Mouse (Mus musculus) mature B cell (primary cell): ENCODE measurements around the gene Actr5.

Source experiments
- in situ Hi-C: fragments of 300-500 bp; cut with MboI; formaldehyde crosslinking; loops from 2 replicates; pipeline ENCODE4 v1.14.3; 2019

Actr5 gene

GRCm38 (mm10) chr2:158613541-158614417 is 10.9 kb upstream of the Actr5 start:
- in situ Hi-C loops, result no loop called here

GRCm38 (mm10) chr2:158614418-158614955 is 10.2 kb upstream of the Actr5 start:
- in situ Hi-C loops, result no loop called here

- in situ Hi-C loops, result no loop called here
These were observed 9.5 kb upstream of the Actr5 start for GRCm38 (mm10) chr2:158615161-158615680.

DNA sequence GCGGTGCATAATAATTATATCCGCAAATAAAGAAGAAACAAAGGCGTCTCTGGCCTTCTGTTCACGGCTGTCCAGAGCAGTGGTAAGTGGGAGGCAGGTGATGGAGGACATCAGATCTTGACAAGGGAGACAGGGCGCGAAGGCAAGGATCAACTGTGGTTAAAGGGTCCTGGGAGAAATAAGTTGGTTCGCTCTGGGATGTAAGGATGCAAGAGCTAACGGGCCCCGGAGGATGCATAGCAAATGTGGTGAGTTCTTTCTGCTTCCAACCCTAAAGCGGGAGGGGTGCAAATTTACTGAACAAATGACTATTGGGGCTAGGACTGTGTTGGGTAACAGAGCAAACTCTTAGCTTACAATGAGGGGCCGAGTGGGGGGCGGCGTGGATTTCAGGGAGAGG is 9.0 kb upstream of the Actr5 start:
- in situ Hi-C loops, result no loop called here

GRCm38 (mm10) chr2:158616296-158616695 is 8.4 kb upstream of the Actr5 start:
- in situ Hi-C loops, result no loop called here

DNA sequence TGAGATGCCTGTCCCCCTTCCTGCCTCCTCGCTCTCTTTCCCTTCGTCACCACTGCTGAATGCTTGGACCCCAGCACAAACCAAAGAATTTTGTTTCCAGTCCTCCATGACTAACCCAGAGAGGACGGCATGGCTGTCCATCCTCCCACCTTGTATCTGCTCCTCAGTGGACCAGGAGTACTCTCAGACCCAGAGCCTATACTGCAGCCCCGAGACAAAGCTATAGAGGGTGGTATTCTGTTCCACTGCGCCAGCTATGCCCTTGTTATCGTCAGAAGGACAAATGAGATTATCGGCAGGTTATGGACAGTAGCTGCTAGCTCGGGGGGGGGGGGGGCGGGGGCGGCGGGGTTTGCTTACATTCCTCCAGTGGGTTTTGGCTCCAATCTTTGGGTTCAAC is 7.9 kb upstream of the Actr5 start:
- in situ Hi-C loops, result no loop called here

DNA sequence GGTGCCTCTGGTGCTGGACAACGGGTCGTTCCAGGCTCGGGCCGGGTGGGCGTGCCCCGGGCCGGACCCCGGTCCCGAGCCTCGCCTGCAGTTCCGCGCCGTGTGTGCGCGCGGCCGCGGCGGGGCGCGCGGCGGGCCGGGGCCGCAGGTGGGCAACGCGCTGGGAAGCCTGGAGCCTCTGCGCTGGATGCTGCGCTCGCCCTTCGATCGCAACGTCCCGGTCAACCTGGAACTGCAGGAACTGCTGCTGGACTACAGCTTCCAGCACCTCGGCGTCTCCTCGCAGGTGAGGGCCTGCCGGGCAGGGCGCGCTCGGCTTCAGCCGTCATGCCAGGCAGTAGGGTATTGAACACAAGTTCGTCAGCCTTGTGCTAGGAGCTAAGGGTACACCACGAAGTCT is 543 bp downstream of the Actr5 start:
- in situ Hi-C loops, result no loop called here

DNA sequence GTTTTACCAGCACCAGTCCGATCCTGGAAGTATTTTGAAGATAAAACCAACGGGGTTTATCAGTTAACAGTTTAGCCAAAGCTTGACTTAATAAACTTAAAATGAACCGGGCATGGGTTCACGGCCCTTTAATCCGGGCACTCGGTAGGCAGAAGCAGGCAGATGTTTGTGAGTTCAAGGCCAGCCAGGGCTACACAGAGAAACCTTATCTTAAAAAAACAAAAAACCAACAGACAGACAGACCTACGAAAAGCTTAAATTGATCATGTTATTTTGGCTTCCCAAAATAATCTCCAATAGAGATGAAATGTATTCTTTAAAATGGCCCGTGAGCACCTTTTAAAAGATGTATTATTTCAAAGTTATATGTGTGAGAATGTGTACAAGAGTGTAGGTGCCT is 1.0 kb downstream of the Actr5 start:
- in situ Hi-C loops, result no loop called here

- in situ Hi-C loops, result no loop called here
These were observed 4.2 kb downstream of the Actr5 start for GRCm38 (mm10) chr2:158628858-158629257.

DNA sequence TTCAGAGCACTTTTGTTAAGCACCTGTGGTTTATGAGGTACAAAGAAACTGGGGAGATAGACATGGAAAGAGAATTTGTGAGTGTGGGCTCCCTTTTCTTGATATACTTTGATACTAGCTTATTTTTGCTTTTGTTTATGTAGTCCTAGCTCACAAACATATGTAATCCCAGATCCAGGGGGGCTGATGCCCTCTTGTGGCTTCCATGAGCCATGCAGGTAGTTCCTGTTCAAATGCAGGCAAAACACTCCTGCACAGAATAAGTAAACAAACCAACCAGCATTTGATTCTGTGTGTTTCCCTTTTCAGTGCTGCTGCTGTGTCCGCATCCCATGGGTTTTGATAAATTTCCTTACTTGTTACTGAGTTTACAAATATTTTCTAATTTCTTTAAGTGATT is 4.7 kb downstream of the Actr5 start:
- in situ Hi-C loops, result no loop called here

- in situ Hi-C loops, result loop anchor here (10.0 kb wide), 1 partner anchor 87 kb away; no protein-coding TSS in a partner anchor
These were observed 7.2 kb downstream of the Actr5 start for GRCm38 (mm10) chr2:158631873-158632272.

GRCm38 (mm10) chr2:158641869-158642268 is 17.2 kb downstream of the Actr5 start:
- in situ Hi-C loops, result no loop called here

GRCm38 (mm10) chr2:158642587-158642986 is 17.9 kb downstream of the Actr5 start:
- in situ Hi-C loops, result no loop called here

DNA sequence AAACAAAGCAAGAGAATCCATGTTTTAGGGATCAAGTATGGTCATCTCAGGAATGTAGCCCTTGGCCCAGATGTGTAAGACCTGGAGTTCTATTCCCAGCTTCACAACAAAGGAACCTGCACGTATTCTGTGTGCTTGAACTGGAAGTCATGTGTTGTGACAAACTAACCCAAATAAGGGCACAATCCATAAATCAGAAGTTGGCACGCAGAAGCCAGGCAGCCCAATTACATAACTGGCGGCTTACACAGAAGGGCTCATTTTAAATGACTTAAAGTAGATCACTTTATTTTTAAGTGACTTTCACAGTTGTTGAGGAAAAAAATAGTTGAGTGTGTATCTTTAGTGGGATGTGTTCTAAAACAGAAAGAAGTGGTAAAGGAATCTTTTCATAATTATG is 19.1 kb downstream of the Actr5 start:
- in situ Hi-C loops, result no loop called here

DNA sequence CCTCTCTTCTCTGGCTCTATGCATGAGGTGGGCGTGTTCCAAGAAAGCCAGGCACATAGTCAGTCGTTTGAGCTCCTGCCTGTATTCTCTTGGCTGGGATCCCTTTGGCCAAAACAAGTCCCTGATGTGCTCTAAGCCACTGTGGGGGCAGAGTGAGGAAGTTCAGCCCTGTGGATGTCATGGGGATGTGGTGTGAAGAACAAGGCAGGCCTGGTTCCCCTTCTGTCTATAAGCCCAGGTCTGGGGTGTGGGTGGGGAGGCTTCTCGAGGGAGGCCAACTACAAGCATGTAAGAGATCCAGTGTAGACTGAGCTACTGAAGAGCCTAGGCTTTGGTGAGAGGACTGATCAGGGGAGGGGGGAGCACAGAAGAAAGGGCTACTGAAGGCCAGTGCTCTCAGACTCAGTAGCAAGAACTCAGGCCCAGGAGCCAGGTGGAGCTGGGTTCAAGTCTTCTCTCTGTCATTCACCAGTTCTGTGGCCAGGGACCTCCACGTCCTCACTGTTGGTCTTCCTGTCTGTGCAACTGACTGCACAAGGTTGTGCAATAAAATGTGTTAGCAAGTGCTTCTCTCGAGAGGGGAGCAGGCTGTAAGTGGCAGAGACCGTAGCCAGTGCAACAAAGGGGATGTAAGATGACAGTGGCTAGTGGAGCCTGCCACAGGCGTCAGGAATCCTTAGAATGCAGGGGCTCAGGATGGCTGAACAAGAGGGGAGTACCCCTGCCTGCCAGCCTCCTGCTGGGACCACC is 26.6 kb downstream of the Actr5 start:
- in situ Hi-C loops, result loop anchor here (5.0 kb wide), 1 partner anchor 104 kb away; no protein-coding TSS in a partner anchor

DNA sequence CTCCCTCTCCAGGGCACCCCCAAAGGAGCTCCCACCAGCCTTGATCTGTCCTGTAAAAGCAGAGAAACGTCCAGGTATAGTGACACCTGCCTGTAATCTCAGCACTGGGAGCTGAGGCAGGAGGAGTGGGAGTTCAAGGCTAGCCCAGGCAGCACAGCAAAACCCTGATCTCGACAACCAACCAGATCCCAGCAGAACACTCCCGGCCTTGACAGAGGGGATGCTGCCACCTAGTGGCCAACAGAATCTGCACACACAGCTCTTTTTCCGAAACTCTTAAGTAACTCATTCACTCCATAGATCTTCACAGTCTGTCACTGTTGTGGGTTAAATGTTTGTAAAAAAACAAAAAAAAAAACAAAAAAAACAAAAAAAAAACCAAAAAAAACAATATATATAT is 28.3 kb downstream of the Actr5 start:
- in situ Hi-C loops, result loop anchor here (5.0 kb wide), 1 partner anchor 106 kb away; no protein-coding TSS in a partner anchor

- in situ Hi-C loops, result loop anchor here (5.0 kb wide), 1 partner anchor 107 kb away; no protein-coding TSS in a partner anchor
These were observed 30.0 kb downstream of the Actr5 start for GRCm38 (mm10) chr2:158654717-158655116.

DNA sequence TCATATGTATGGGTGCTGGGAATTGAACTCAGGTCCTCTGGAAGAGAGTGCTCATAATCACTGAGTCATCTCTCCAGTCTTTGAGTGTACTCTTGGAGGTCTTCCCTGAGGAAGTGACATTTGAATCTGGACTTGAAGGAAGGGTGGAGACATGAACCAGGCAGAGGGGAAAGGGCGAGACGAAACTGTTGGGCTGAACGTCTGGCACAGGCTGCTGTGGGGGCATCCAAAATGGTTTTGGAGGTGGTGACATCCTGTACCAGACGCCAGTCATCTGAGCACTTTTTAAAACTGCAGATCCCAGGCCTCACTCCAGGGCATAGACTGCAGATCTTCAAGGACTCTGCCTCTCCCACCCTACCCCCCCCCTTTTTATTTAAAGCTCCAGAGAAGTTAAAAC is 31.1 kb downstream of the Actr5 start:
- in situ Hi-C loops, result no loop called here

DNA sequence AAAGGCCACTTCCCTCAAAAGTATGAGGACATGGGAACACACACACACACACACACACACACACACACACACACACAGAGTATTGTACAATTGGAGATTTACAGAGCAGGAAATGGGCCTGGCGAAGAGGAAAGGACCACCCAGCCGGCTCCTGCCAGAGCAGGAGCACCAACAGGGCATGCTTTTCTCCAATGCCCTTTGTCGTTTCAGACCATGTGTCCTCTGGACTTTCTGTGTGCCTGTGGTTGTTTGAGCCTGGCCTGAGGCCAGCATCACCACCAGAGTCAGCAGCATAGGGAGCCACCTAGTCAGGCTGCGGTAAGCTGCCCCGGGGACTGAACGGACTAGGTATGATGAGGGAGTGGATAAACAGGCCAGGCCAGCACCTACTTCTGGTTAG is 34.1 kb downstream of the Actr5 start:
- in situ Hi-C loops, result no loop called here

GRCm38 (mm10) chr2:158659346-158659745 is 34.7 kb downstream of the Actr5 start:
- in situ Hi-C loops, result no loop called here

GRCm38 (mm10) chr2:158665098-158665497 is 40.4 kb downstream of the Actr5 start, which contains the start of gene Ppp1r16b:
TSS of gene Ppp1r16b (plus strand) at chr2:158665398.
- in situ Hi-C loops, result loop anchor here (5.0 kb wide), 1 partner anchor 67 kb away; no protein-coding TSS in a partner anchor
